Mouse (Mus musculus): ENCODE data around the gene Cyp39a1. TPM values are rescaled to one million over a fixed set of nuclear protein-coding genes. Genes with fewer than 3 reads are reported as not detected.

Gene Cyp39a1
- polyA plus RNA-seq, 1 experiment from 2014 or later, result 8.7 TPM

- WGBS, result 58% methylated on average over 8 of the region's 8 CpGs
- Histone ChIP-seq H3K4me3 (replicated peaks) (no peak overlapping the region), H3K9me3 (replicated peaks) (no peaks in the 10 kb centered on the region), H3K36me3 (no peaks in the 10 kb centered on the region), H3K4me1 (no peaks in the 10 kb centered on the region), H3K27me3 (replicated peaks) (no peaks in the 10 kb centered on the region), H3K4me2 (no peak overlapping the region), H3K27ac (replicated peaks) (no peak overlapping the region), H3K9ac (replicated peaks) (no peak overlapping the region)
- ATAC-seq (ENCODE audit: low FRiP score), result no peak
Observed at GRCm38 (mm10) chr17:43731327-43731726, 64.1 kb downstream of the Cyp39a1 start.

GRCm38 (mm10) chr17:43731976-43732375, 64.8 kb downstream of the Cyp39a1 start:
- Histone ChIP-seq H3K4me3 (replicated peaks) (no peak overlapping the region), H3K4me2 (no peak overlapping the region), H3K9me3 (replicated peaks) (no peaks in the 10 kb centered on the region), H3K9ac (replicated peaks) (no peak overlapping the region), H3K4me1 (no peaks in the 10 kb centered on the region), H3K27me3 (replicated peaks) (no peaks in the 10 kb centered on the region), H3K27ac (replicated peaks) (no peak overlapping the region), H3K36me3 (no peaks in the 10 kb centered on the region)
- no peak for ATAC-seq (ENCODE audit: low FRiP score)
- 89% methylated on average over 8 of the region's 8 CpGs for WGBS

- Histone ChIP-seq H3K4me1 (no peaks in the 10 kb centered on the region), H3K27ac (replicated peaks) (no peak overlapping the region), H3K4me3 (replicated peaks) (no peak overlapping the region), H3K27me3 (replicated peaks) (no peaks in the 10 kb centered on the region), H3K9me3 (replicated peaks) (no peaks in the 10 kb centered on the region), H3K9ac (replicated peaks) (no peak overlapping the region), H3K36me3 (no peaks in the 10 kb centered on the region), H3K4me2 (no peak overlapping the region)
- WGBS, result 87% methylated on average over 4 of the region's 4 CpGs
- ATAC-seq (ENCODE audit: low FRiP score), result no peak
Observed at GRCm38 (mm10) chr17:43734252-43734651, 67.0 kb downstream of the Cyp39a1 start.

GRCm38 (mm10) chr17:43743933-43744332, 76.7 kb downstream of the Cyp39a1 start:
- Histone ChIP-seq H3K9me3 (replicated peaks) (no peaks in the 10 kb centered on the region; the same call in 1 of the 2 replicates), H3K27me3 (replicated peaks) (no peaks in the 10 kb centered on the region), H3K36me3 (no peaks in the 10 kb centered on the region), H3K4me3 (replicated peaks) (no peak overlapping the region), H3K4me2 (no peak overlapping the region), H3K27ac (replicated peaks) (no peak overlapping the region), H3K4me1 (no peaks in the 10 kb centered on the region), H3K9ac (replicated peaks) (no peak overlapping the region)
- ATAC-seq (ENCODE audit: low FRiP score), result no peak
- WGBS, result 90% methylated on average over 5 of the region's 5 CpGs

- no peaks in the 10 kb centered on the region for H3K4me1 ChIP-seq
- H3K9ac ChIP-seq (replicated peaks), result no peak overlapping the region
- H3K27ac ChIP-seq (replicated peaks), result no peak overlapping the region
- no peaks in the 10 kb centered on the region; the same call in 1 of the 2 replicates for H3K9me3 ChIP-seq (replicated peaks)
- H3K4me3 ChIP-seq (replicated peaks), result no peak overlapping the region
- H3K4me2 ChIP-seq, result no peak overlapping the region
- no peak for ATAC-seq (ENCODE audit: low FRiP score)
- 71% methylated on average over 4 of the region's 4 CpGs for WGBS
- no peaks in the 10 kb centered on the region for H3K27me3 ChIP-seq (replicated peaks)
- H3K36me3 ChIP-seq, result no peaks in the 10 kb centered on the region
Observed at GRCm38 (mm10) chr17:43744425-43744824, 77.2 kb downstream of the Cyp39a1 start.

- H3K36me3 ChIP-seq, result no peaks in the 10 kb centered on the region
- no peaks in the 10 kb centered on the region for H3K4me1 ChIP-seq
- H3K9me3 ChIP-seq (replicated peaks), result no peaks in the 10 kb centered on the region
- 95% methylated on average over 6 of the region's 6 CpGs for WGBS
- H3K9ac ChIP-seq (replicated peaks), result no peak overlapping the region
- ATAC-seq (ENCODE audit: low FRiP score), result no peak
- H3K27ac ChIP-seq (replicated peaks), result no peak overlapping the region
- no peaks in the 10 kb centered on the region for H3K27me3 ChIP-seq (replicated peaks)
- no peak overlapping the region for H3K4me3 ChIP-seq (replicated peaks)
- no peak overlapping the region for H3K4me2 ChIP-seq
Observed at GRCm38 (mm10) chr17:43751146-43751545, 83.9 kb downstream of the Cyp39a1 start.

- H3K9me3 ChIP-seq (replicated peaks), result no peaks in the 10 kb centered on the region
- ATAC-seq (ENCODE audit: low FRiP score), result no peak
- no peaks in the 10 kb centered on the region for H3K4me1 ChIP-seq
- no peak overlapping the region for H3K27ac ChIP-seq (replicated peaks)
- H3K9ac ChIP-seq (replicated peaks), result no peak overlapping the region
- H3K27me3 ChIP-seq (replicated peaks), result no peaks in the 10 kb centered on the region
- no peak overlapping the region for H3K4me2 ChIP-seq
- no peaks in the 10 kb centered on the region for H3K36me3 ChIP-seq
- 50% methylated on average over 1 of the region's 1 CpGs for WGBS
- no peak overlapping the region for H3K4me3 ChIP-seq (replicated peaks)
Observed at GRCm38 (mm10) chr17:43752811-43753210, 85.6 kb downstream of the Cyp39a1 start.

- Histone ChIP-seq H3K9ac (replicated peaks) (no peak overlapping the region), H3K27me3 (replicated peaks) (no peaks in the 10 kb centered on the region), H3K4me3 (replicated peaks) (no peak overlapping the region), H3K4me2 (no peak overlapping the region), H3K36me3 (no peaks in the 10 kb centered on the region), H3K9me3 (replicated peaks) (no peaks in the 10 kb centered on the region), H3K27ac (replicated peaks) (no peak overlapping the region), H3K4me1 (no peaks in the 10 kb centered on the region)
- ATAC-seq (ENCODE audit: low FRiP score), result no peak
- WGBS, result 79% methylated on average over 5 of the region's 5 CpGs
Observed at GRCm38 (mm10) chr17:43754687-43755086, 87.5 kb downstream of the Cyp39a1 start.

GRCm38 (mm10) chr17:43758607-43759259, 91.5 kb downstream of the Cyp39a1 start:
- H3K4me2 ChIP-seq, result no peak overlapping the region
- WGBS, result 62% methylated on average over 15 of the region's 15 CpGs
- H3K36me3 ChIP-seq, result no peaks in the 10 kb centered on the region
- no peak for ATAC-seq (ENCODE audit: low FRiP score)
- H3K9ac ChIP-seq (replicated peaks), result no peak overlapping the region
- H3K27ac ChIP-seq (replicated peaks), result no peak overlapping the region
- H3K27me3 ChIP-seq (replicated peaks), result no peaks in the 10 kb centered on the region
- H3K4me1 ChIP-seq, result no peaks in the 10 kb centered on the region
- H3K4me3 ChIP-seq (replicated peaks), result no peak overlapping the region
- no peaks in the 10 kb centered on the region for H3K9me3 ChIP-seq (replicated peaks)

- Histone ChIP-seq H3K4me2 (no peak overlapping the region), H3K36me3 (no peaks in the 10 kb centered on the region), H3K4me1 (no peaks in the 10 kb centered on the region), H3K9ac (replicated peaks) (no peak overlapping the region), H3K27ac (replicated peaks) (no peak overlapping the region), H3K9me3 (replicated peaks) (no peaks in the 10 kb centered on the region), H3K27me3 (replicated peaks) (no peaks in the 10 kb centered on the region), H3K4me3 (replicated peaks) (no peak overlapping the region)
- no peak for ATAC-seq (ENCODE audit: low FRiP score)
- WGBS, result 78% methylated on average over 4 of the region's 4 CpGs
Observed at GRCm38 (mm10) chr17:43784531-43784930, 117.3 kb downstream of the Cyp39a1 start.

GRCm38 (mm10) chr17:43788222-43788621, 121.0 kb downstream of the Cyp39a1 start:
- Histone ChIP-seq H3K27me3 (replicated peaks) (no peaks in the 10 kb centered on the region), H3K27ac (replicated peaks) (no peak overlapping the region), H3K9me3 (replicated peaks) (no peaks in the 10 kb centered on the region), H3K4me3 (replicated peaks) (no peak overlapping the region), H3K4me2 (no peak overlapping the region), H3K36me3 (no peaks in the 10 kb centered on the region), H3K9ac (replicated peaks) (no peak overlapping the region), H3K4me1 (no peaks in the 10 kb centered on the region)
- 94% methylated on average over 5 of the region's 5 CpGs for WGBS
- no peak for ATAC-seq (ENCODE audit: low FRiP score)

- H3K4me3 ChIP-seq (replicated peaks), result no peak overlapping the region
- H3K9me3 ChIP-seq (replicated peaks), result no peaks in the 10 kb centered on the region
- no peaks in the 10 kb centered on the region for H3K27me3 ChIP-seq (replicated peaks)
- no peaks in the 10 kb centered on the region for H3K36me3 ChIP-seq
- H3K4me2 ChIP-seq, result no peak overlapping the region
- no peak overlapping the region for H3K9ac ChIP-seq (replicated peaks)
- no peaks in the 10 kb centered on the region for H3K4me1 ChIP-seq
- ATAC-seq (ENCODE audit: low FRiP score), result no peak
- no peak overlapping the region for H3K27ac ChIP-seq (replicated peaks)
Observed at GRCm38 (mm10) chr17:43789376-43789775, 122.2 kb downstream of the Cyp39a1 start.
